Mouse (Mus musculus) liver, embryonic 14 days (tissue): ENCODE data around the gene Cadm4. TPM values are rescaled to one million over a fixed set of nuclear protein-coding genes. Genes with fewer than 3 reads are reported as not detected.

ENCODE experiments used
- polyA plus RNA-seq: library from polyadenylated mRNA; depleted of rRNA; stranded (reverse); fragments of >200 nt; gene quantifications from 2 replicates; pipeline ENCODE4 v1.2.3, GENCODE M21; 2012; rRNA removed

The Cadm4 gene
- 0.27 and 0.43 TPM in 2 replicates for polyA plus RNA-seq

GRCm38 (mm10) chr7:24481474-24482207 is at the start of gene Cadm4:
Gene Cadm4, plus strand, starts transcription at chr7:24482023.

GRCm38 (mm10) chr7:24451855-24452311 is 29.9 kb upstream of the Cadm4 start, which contains the start of gene Irgc1:
Gene Irgc1, minus strand, starts transcription at chr7:24452297.

GRCm38 (mm10) chr7:24462388-24463319 is 19.2 kb upstream of the Cadm4 start, which contains the start of gene Plaur:
Gene Plaur, plus strand, starts transcription at chr7:24462484.

GRCm38 (mm10) chr7:24506838-24507725 is 25.3 kb downstream of the Cadm4 start, which contains the start of gene Zfp428:
Gene Zfp428, plus strand, starts transcription at chr7:24507006.

GRCm38 (mm10) chr7:24512355-24512754 is 30.5 kb downstream of the Cadm4 start, which contains the start of gene AC161166.1:
Gene AC161166.1, minus strand, starts transcription at chr7:24512455.

GRCm38 (mm10) chr7:24530062-24530931 is 48.5 kb downstream of the Cadm4 start, which contains the start of gene Irgq:
Gene Irgq, plus strand, starts transcription at chr7:24530689.

GRCm38 (mm10) chr7:24546068-24546614 is 64.3 kb downstream of the Cadm4 start, which contains the start of the genes Pinlyp and Xrcc1:
Gene Pinlyp, minus strand, starts transcription at chr7:24546118.
Gene Xrcc1, plus strand, starts transcription at chr7:24546289.

Other genes with a start within 250 kb of the Cadm4 start
- 0.79 and 0.90 TPM in 2 replicates for gene Zfp109, start 244.5 kb upstream of the Cadm4 start, polyA plus RNA-seq
- 0.21 and 0.28 TPM in 2 replicates for gene Zfp108, start 227.2 kb upstream of the Cadm4 start, polyA plus RNA-seq
- 0.62 and 0.68 TPM in 2 replicates for gene Zfp93, start 211.6 kb upstream of the Cadm4 start, polyA plus RNA-seq
- 2.7 and 3.1 TPM in 2 replicates for gene Zfp61, start 180.8 kb upstream of the Cadm4 start, polyA plus RNA-seq
- gene Zfp94, start 165.4 kb upstream of the Cadm4 start, polyA plus RNA-seq, result 1.7 and 1.9 TPM in 2 replicates
- gene Tescl, start 148.1 kb upstream of the Cadm4 start, polyA plus RNA-seq, result not detected in 2 replicates
- not detected in 2 replicates for gene Lypd5, start 132.8 kb upstream of the Cadm4 start, polyA plus RNA-seq
- 96.6 and 108 TPM in 2 replicates for gene Kcnn4, start 111.8 kb upstream of the Cadm4 start, polyA plus RNA-seq
- 18.1 and 19.0 TPM in 2 replicates for gene Smg9, start 82.4 kb upstream of the Cadm4 start, polyA plus RNA-seq
- gene Irgc1, start 29.7 kb upstream of the Cadm4 start, polyA plus RNA-seq, result 0.01 TPM in 1 of 2 replicates, not detected in the other
- 1.7 and 2.1 TPM in 2 replicates for gene Plaur, start 19.5 kb upstream of the Cadm4 start, polyA plus RNA-seq
- gene Zfp428, start 25.0 kb downstream of the Cadm4 start, polyA plus RNA-seq, result 3.0 and 3.6 TPM in 2 replicates
- gene AC161166.1, start 30.4 kb downstream of the Cadm4 start, polyA plus RNA-seq, result not detected in 2 replicates
- 1.7 and 1.9 TPM in 2 replicates for gene Irgq, start 48.7 kb downstream of the Cadm4 start, polyA plus RNA-seq
- 0.03 TPM in 1 of 2 replicates, not detected in the other for gene Pinlyp, start 64.1 kb downstream of the Cadm4 start, polyA plus RNA-seq
- 27.1 and 28.3 TPM in 2 replicates for gene Xrcc1, start 64.3 kb downstream of the Cadm4 start, polyA plus RNA-seq
- 11.6 and 14.7 TPM in 2 replicates for gene Ethe1, start 105.5 kb downstream of the Cadm4 start, polyA plus RNA-seq
- 0.08 and 0.12 TPM in 2 replicates for gene Zfp575, start 105.6 kb downstream of the Cadm4 start, polyA plus RNA-seq
- gene Phldb3, start 128.7 kb downstream of the Cadm4 start, polyA plus RNA-seq, result 0.61 and 0.70 TPM in 2 replicates
- gene Lypd3, start 154.5 kb downstream of the Cadm4 start, polyA plus RNA-seq, result 0.16 TPM in 1 of 2 replicates, not detected in the other
- gene Tex101, start 194.7 kb downstream of the Cadm4 start, polyA plus RNA-seq, result not detected in 2 replicates
- not detected in 2 replicates for gene BC049730, start 227.2 kb downstream of the Cadm4 start, polyA plus RNA-seq
- gene Gm4763, start 244.9 kb downstream of the Cadm4 start, polyA plus RNA-seq, result not detected in 2 replicates